Mouse (Mus musculus): Measurements from ENCODE around the gene Angptl8.

DNA sequence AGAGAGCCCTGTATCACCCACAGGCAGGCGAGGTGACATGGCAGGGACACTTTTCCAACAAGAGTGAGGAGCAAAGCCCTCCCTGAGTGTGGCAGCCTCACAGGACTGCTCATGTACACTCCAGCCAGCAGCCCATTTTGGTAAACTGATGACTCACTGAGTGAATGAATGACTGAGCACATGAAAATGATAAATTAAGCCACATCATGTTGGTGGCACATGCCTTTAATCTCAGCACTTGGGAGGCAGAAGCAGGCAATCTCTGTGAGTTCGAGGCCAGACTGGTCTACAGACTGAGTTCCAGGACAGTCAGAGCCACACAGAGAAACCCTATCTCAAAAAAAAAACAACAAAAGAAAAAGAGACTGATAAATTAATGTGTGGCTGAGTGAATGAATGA is 22.2 kb downstream of the Angptl8 start:
- TF ChIP-seq EP300 (optimal IDR thresholded peaks at IDR 0.05) (no peak), CTCF (IDR thresholded peaks at IDR 0.05; ENCODE audit: low read depth) (no peak)

Measured in stomach, postnatal 0 days (tissue).